Mouse (Mus musculus) brain, adult 2 months (tissue): ENCODE results near the gene Kif2b.

ENCODE experiments used
- DNase-seq: peaks from one replicate; pipeline ENCODE4 v3.0.0; 2011; ENCODE audit warnings: low read depth, low spot score

The Kif2b gene

DNA sequence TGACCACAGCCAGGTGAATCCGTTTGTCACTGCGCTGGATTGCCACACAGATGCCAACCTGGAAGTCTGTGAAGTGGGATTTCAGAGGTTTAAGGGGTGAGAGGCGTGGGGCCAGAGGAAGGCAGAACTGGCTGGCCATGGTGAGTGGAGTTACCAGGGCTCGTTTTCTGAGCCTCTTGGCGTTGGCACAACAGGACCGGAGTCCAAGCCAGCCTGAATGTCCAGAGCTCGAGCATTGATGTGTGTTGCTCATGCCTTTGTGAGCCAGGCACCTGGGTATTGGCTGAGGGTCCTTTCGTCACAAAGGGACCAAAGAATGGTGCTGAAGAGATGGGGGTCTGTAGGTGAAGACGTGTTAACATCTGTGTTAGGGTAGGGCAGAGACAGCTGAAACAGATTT is at the start of gene Kif2b:
Gene Kif2b, minus strand, starts transcription at position 242 of the 400 bp plus-strand sequence.
- DNase-seq: no peak

DNA sequence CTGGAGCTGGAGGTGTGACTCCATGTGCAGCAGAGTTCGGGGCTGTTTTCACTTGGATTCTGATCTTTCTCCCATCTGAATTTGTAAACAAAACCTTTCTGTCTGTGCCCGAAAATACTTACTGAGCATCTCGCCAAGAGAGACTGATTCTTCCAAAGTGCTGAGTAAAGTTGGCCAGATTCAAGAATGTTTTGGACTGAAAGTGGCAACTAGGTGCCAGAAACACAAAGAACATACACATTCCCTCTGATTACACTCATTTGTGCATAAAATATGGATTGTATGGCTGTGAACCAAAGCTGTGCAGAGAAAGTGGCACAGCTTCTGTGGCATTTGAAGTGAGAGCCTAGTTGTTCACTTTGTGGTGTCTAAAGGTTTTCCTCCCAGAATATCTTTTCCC is 15.7 kb upstream of the Kif2b start:
- DNase-seq: peak; percentile 67

DNA sequence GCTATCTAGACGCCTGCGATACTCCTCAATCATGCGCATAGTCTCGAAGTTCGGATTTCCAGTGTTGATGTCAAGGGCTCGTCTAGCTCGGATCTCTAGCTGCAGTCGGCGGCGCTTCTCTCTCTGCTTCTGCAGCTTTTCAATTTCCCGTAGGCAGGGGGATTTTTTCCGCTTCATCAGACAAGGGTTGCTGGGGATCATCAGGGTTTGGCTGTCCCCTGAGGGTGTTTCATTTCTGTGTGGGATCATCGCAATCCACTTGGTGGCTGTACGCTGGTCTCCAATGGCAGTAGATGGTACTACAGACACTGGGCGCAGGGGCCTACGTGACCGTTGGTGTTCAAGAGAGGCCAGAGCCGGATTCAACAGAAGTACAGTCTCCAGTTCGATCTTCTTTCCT is 502 bp downstream of the Kif2b start:
- DNase-seq: no peak

DNA sequence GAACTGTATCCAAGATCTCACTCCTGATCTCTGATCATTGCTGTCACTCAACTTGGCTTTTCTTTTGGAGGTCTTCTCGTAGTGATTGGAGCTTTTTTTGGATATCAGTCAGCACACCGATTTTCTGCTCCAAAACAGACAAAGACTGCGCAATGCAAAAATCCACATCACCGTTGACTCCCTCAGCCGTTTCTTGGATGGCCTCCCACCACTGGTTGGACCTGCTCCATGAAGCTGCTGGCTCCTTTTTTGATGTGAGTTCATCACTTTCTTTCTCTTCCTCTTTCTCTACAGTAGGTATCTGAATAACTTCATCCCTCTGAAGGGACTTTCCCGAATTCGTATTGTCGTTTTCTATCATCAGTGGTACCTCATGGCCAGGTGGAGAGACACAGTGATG is 2.0 kb downstream of the Kif2b start:
- DNase-seq: no peak

DNA sequence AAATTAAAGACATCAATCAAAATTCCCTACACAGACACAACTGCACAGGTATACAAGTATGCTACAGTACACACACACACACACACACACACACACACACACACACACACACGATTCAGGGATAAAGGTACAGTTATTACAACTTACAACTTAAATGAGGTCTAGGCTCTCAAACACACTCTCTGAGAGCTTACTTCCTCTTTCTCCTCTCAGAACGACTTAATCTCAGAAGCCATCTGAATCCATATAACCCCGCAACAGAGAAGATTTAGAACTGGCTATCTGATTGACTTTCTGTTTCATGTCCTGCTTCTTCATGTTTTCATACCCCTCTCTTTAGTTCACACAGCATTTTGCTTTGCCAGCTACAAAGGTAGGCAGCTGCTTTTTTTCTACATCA is 2.9 kb downstream of the Kif2b start:
- no peak for DNase-seq

DNA sequence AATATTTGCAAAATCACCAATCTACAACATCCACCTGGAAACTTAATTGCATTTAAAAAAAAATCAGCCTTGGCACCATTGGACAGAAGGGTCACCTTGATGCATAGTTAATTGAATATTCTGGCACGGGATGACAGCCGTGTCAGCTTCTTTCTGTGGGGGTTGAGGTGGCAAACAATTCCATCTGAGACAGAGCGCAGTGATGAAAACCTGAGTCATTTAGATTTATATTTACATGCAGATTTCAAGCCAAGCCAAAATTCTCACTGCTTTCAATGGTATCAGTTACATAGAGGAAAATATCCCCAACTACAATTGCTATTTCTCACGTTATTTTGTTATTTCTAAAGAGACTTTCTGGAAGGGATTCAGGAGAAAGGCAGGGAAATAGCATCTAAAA is 46.6 kb downstream of the Kif2b start:
- DNase-seq: peak; percentile 58
